21 mouse cellular contexts compared by ENCODE assay signal in the genomic region with DNA sequence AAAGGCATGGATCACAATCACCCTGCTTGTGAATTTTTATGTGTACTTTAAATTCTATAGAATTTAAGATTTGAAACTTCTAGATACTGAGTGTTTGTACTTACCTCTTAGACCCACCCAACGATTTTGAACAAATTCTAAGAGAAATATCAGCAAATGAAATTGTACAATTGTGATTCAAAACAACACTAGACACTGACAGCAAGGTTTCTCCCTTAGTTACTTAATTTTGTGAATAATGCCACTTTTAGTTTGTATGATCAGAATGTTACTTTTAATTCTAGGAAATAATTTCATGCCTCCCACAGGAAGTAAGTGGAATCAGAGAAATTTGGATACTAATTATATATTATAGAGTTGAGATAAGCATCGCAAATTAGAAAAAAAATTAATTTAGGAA. TPM values are rescaled to one million over a fixed set of nuclear protein-coding genes. Genes with fewer than 3 reads are reported as not detected.
DNase-seq lines count a peak whose midpoint lies in the region; ATAC-seq and TF ChIP-seq lines count a peak whose summit lies in the region.
"Had no signal": no experiment of that assay in that cellular context is flagged by ENCODE, and none has a peak within 500 bp of the region (broad histone marks: within the 10 kb centered on the region; RNA-seq: fewer than 3 reads in every experiment).

No protein-coding gene starts in this region.

- peak overlapping the region; percentile 37; the same call in 1 of the 2 replicates for H3K9ac ChIP-seq in embryonic facial prominence, embryonic 13.5 days
- H3K9ac ChIP-seq in midbrain, embryonic 11.5 days (ENCODE audit: low read length): no peak overlapping the region
- H3K9ac ChIP-seq in limb, embryonic 13.5 days: peak overlapping the region; percentile 61
- H3K9ac ChIP-seq: forebrain, embryonic 12.5 days; heart, embryonic 15.5 days had no signal

- H3K4me1 ChIP-seq in embryonic facial prominence, embryonic 13.5 days: peaks cover 6% of the 10 kb centered on the region; the same call in 1 of the 2 replicates
- H3K4me1 ChIP-seq in embryonic facial prominence, embryonic 10.5 days: peaks cover 20% of the 10 kb centered on the region
- peaks cover 2% of the 10 kb centered on the region; the same call in 1 of the 2 replicates for H3K4me1 ChIP-seq in midbrain, embryonic 11.5 days (ENCODE audit: control insufficient read depth, insufficient read depth, low read length)
- no peaks in the 10 kb centered on the region for H3K4me1 ChIP-seq in midbrain, embryonic 10.5 days
- H3K4me1 ChIP-seq in embryonic fibroblast, embryonic 13.5 days (ENCODE audit: control insufficient read depth, insufficient read depth, low read length): 0 out of 2 replicates have a peak, but pooled peaks cover 3% of the 10 kb centered on the region
- H3K4me1 ChIP-seq in limb, embryonic 13.5 days: peaks cover 80% of the 10 kb centered on the region

- no peak for TF ChIP-seq CTCF in embryonic fibroblast, embryonic 13.5 days (IDR thresholded peaks at IDR 0.05; ENCODE audit: borderline replicate concordance, insufficient read depth, low read length)
- no peak for TF ChIP-seq CTCF in left cerebral cortex, adult 2 months (IDR thresholded peaks at IDR 0.05)

- TF ChIP-seq POLR2A in embryonic fibroblast, embryonic 13.5 days (IDR thresholded peaks at IDR 0.05; ENCODE audit: low read depth, low read length): no peak

- no peak for DNase-seq in embryonic facial prominence, embryonic 10.5 days (ENCODE audit: low spot score)
- DNase-seq in midbrain, embryonic 11.5 days (ENCODE audit: low spot score, missing footprints): peak; percentile 87
- no peak for DNase-seq in midbrain, embryonic 10.5 days (ENCODE audit: low spot score)
- DNase-seq in right cerebral cortex, postnatal 10 days (ENCODE audit: low spot score in 2 of 2): no peak
- DNase-seq in left cerebral cortex, adult 2 months (ENCODE audit: extremely low spot score in 1 of 2, low spot score in 2 of 2): no peak
- DNase-seq: adrenal gland, postnatal 14 days; cerebellum, adult 18-20 months; cerebellum, adult 9-11 months; gastrocnemius, postnatal 14 days; heart, adult 2 months; heart, postnatal 14 days had no signal

- intact Hi-C loops in left cerebral cortex, adult 2 months (cut with DNase I): no loop called here

- WGBS in embryonic facial prominence, embryonic 13.5 days: 32% methylated on average over 2 of the region's 2 CpGs
- WGBS in embryonic facial prominence, embryonic 10.5 days: 26% methylated on average over 2 of the region's 2 CpGs
- WGBS in midbrain, embryonic 11.5 days: 32% methylated on average over 2 of the region's 2 CpGs
- WGBS in midbrain, embryonic 10.5 days: 41% methylated on average over 2 of the region's 2 CpGs
- 37% methylated on average over 2 of the region's 2 CpGs for WGBS in limb, embryonic 13.5 days

- H3K36me3 ChIP-seq in embryonic facial prominence, embryonic 13.5 days: no peaks in the 10 kb centered on the region
- no peaks in the 10 kb centered on the region for H3K36me3 ChIP-seq in embryonic facial prominence, embryonic 10.5 days (replicated peaks)
- H3K36me3 ChIP-seq in midbrain, embryonic 11.5 days (ENCODE audit: control insufficient read depth, insufficient read depth, low read length): no peaks in the 10 kb centered on the region
- no peaks in the 10 kb centered on the region for H3K36me3 ChIP-seq in midbrain, embryonic 10.5 days
- peaks cover under 1% of the 10 kb centered on the region; the same call in 1 of the 2 replicates for H3K36me3 ChIP-seq in limb, embryonic 13.5 days
- H3K36me3 ChIP-seq: forebrain, embryonic 12.5 days; heart, embryonic 15.5 days had no signal

- peak overlapping the region; percentile 5; the same call in 1 of the 2 replicates for H3K4me3 ChIP-seq in embryonic facial prominence, embryonic 13.5 days
- no peak overlapping the region for H3K4me3 ChIP-seq in embryonic facial prominence, embryonic 10.5 days
- no peak overlapping the region for H3K4me3 ChIP-seq in midbrain, embryonic 11.5 days (ENCODE audit: low read depth, low read length)
- H3K4me3 ChIP-seq in midbrain, embryonic 10.5 days: no peak overlapping the region
- peak overlapping the region; percentile 21; the same call in 1 of the 2 replicates for H3K4me3 ChIP-seq in embryonic fibroblast, embryonic 13.5 days (ENCODE audit: insufficient read depth, low read length)
- H3K4me3 ChIP-seq in limb, embryonic 13.5 days: peak overlapping the region; percentile 80
- H3K4me3 ChIP-seq in left cerebral cortex, adult 2 months: no peak overlapping the region
- H3K4me3 ChIP-seq: forebrain, embryonic 12.5 days; heart, adult 2 months; heart, embryonic 15.5 days had no signal

- no peaks in the 10 kb centered on the region for H3K9me3 ChIP-seq in embryonic facial prominence, embryonic 13.5 days
- no peaks in the 10 kb centered on the region for H3K9me3 ChIP-seq in embryonic facial prominence, embryonic 10.5 days
- H3K9me3 ChIP-seq in midbrain, embryonic 11.5 days (ENCODE audit: control insufficient read depth, low read length): no peaks in the 10 kb centered on the region
- H3K9me3 ChIP-seq in midbrain, embryonic 10.5 days (replicated peaks): no peaks in the 10 kb centered on the region
- no peaks in the 10 kb centered on the region for H3K9me3 ChIP-seq in limb, embryonic 13.5 days
- H3K9me3 ChIP-seq: forebrain, embryonic 12.5 days; heart, embryonic 15.5 days had no signal

- no peak for ATAC-seq in embryonic facial prominence, embryonic 13.5 days (ENCODE audit: insufficient number of reproducible peaks, insufficient read depth, low FRiP score, low TSS enrichment, low read depth)
- no peak for ATAC-seq in midbrain, embryonic 11.5 days (ENCODE audit: low FRiP score)
- ATAC-seq in limb, embryonic 13.5 days (ENCODE audit: low FRiP score, low read depth): no peak
- ATAC-seq: forebrain, embryonic 16.5 days; hindbrain, postnatal 0 days had no signal

- H3K4me2 ChIP-seq in embryonic facial prominence, embryonic 13.5 days: peak overlapping the region; percentile 78
- H3K4me2 ChIP-seq in midbrain, embryonic 11.5 days: no peak overlapping the region
- peak overlapping the region; percentile 77 for H3K4me2 ChIP-seq in limb, embryonic 13.5 days (replicated peaks)
- H3K4me2 ChIP-seq: forebrain, embryonic 12.5 days; heart, embryonic 11.5 days; heart, embryonic 15.5 days had no signal

- 0 out of 2 replicates have a peak overlapping the region, but pooled peaks have one; percentile 8 for H3K27ac ChIP-seq in embryonic facial prominence, embryonic 13.5 days
- H3K27ac ChIP-seq in embryonic facial prominence, embryonic 10.5 days (replicated peaks): no peak overlapping the region
- H3K27ac ChIP-seq in midbrain, embryonic 11.5 days (ENCODE audit: low read depth, low read length): no peak overlapping the region
- no peak overlapping the region for H3K27ac ChIP-seq in midbrain, embryonic 10.5 days (replicated peaks)
- H3K27ac ChIP-seq in embryonic fibroblast, embryonic 13.5 days (ENCODE audit: insufficient read depth, low read length): peak overlapping the region; percentile 79
- H3K27ac ChIP-seq in limb, embryonic 13.5 days: no peak overlapping the region
- H3K27ac ChIP-seq in left cerebral cortex, adult 2 months: no peak overlapping the region
- H3K27ac ChIP-seq: forebrain, embryonic 12.5 days; heart, adult 2 months; heart, embryonic 15.5 days; hindbrain, postnatal 0 days had no signal

- peaks cover 95% of the 10 kb centered on the region for H3K27me3 ChIP-seq in embryonic facial prominence, embryonic 13.5 days
- peaks cover 100% of the 10 kb centered on the region for H3K27me3 ChIP-seq in embryonic facial prominence, embryonic 10.5 days (replicated peaks; ENCODE audit: low read depth, poor library complexity, severe bottlenecking)
- peaks cover 90% of the 10 kb centered on the region for H3K27me3 ChIP-seq in midbrain, embryonic 11.5 days (ENCODE audit: control insufficient read depth, insufficient read depth, low read length)
- H3K27me3 ChIP-seq in midbrain, embryonic 10.5 days (ENCODE audit: low read depth, poor library complexity, severe bottlenecking): peaks cover 100% of the 10 kb centered on the region
- H3K27me3 ChIP-seq in limb, embryonic 13.5 days: peaks cover 19% of the 10 kb centered on the region; the same call in 1 of the 2 replicates

RNA-seq across cellular contexts. Expression of a gene that starts 20.2 kb away (rescaled TPM):
- polyA plus RNA-seq in embryonic facial prominence, embryonic 13.5 days (2015; fragmentation: Nextera tagmentation; extraction: Ambion mirVana): 16.0 and 23.0 TPM in 2 replicates
- 1.6 and 2.5 TPM in 2 replicates for polyA plus RNA-seq in embryonic facial prominence, embryonic 10.5 days (2016; fragmentation: Nextera tagmentation; extraction: Ambion mirVana)
- polyA plus RNA-seq in midbrain, embryonic 11.5 days (2014; fragmentation: Nextera tagmentation; extraction: Ambion mirVana): 1.6 and 1.8 TPM in 2 replicates
- polyA plus RNA-seq in midbrain, embryonic 10.5 days (2016; fragmentation: Nextera tagmentation; extraction: Ambion mirVana): 1.2 TPM in 2 replicates
- polyA plus RNA-seq in embryonic fibroblast, embryonic 13.5 days (2011; ENCODE audit: insufficient read length, low read depth, missing spikeins): 57.3 and 86.3 TPM in 2 replicates
- 26.3 and 28.0 TPM in 2 replicates for polyA plus RNA-seq in limb, embryonic 13.5 days (2015; fragmentation: Nextera tagmentation; extraction: Ambion mirVana)
- total RNA-seq in left cerebral cortex, adult 2 months (2021): 1 to 10 TPM in 1 of 2 experiments, under 1 TPM in 1; 0.87 to 1.1 TPM
- total RNA-seq: hematopoietic stem cell, adult 5-6 weeks had no signal
- polyA plus RNA-seq: intestine, embryonic 14.5 days had no signal

Comparison
In these comparisons a context has a peak if more than half of its experiments do, and no peak if none do; other contexts are left out.
1. H3K27ac ChIP-seq: peak in embryonic facial prominence, embryonic 13.5 days (single experiment) and embryonic fibroblast, embryonic 13.5 days (single experiment); none in embryonic facial prominence, embryonic 10.5 days (single experiment), midbrain, embryonic 11.5 days (single experiment), midbrain, embryonic 10.5 days (single experiment), limb, embryonic 13.5 days (single experiment) and left cerebral cortex, adult 2 months (single experiment).
2. H3K4me3 ChIP-seq: peak in embryonic facial prominence, embryonic 13.5 days (single experiment), embryonic fibroblast, embryonic 13.5 days (single experiment) and limb, embryonic 13.5 days (single experiment); none in embryonic facial prominence, embryonic 10.5 days (single experiment), midbrain, embryonic 11.5 days (single experiment), midbrain, embryonic 10.5 days (single experiment) and left cerebral cortex, adult 2 months (single experiment).